Mouse (Mus musculus) myocyte (in vitro differentiated cells): ENCODE data around the gene Zhx3. TPM values are rescaled to one million over a fixed set of nuclear protein-coding genes. Genes with fewer than 3 reads are reported as not detected.

Experiments
- H3K27me3 ChIP-seq: one replicate; pipeline ENCODE4 v1.6.1; 2011; ENCODE audit not compliant: control insufficient read depth, insufficient read depth, insufficient read length
- H3K36me3 ChIP-seq: one replicate; pipeline ENCODE4 v1.6.1; 2011; ENCODE audit not compliant: control insufficient read depth, insufficient read depth
- H3K4me2 ChIP-seq: one replicate; pipeline ENCODE4 v1.6.1; 2011; ENCODE audit warnings: low read depth, control low read depth
- H3K4me3 ChIP-seq: one replicate; pipeline ENCODE4 v1.5.1; 2011; ENCODE audit warnings: mild to moderate bottlenecking, control low read depth, moderate library complexity
- H3K79me2 ChIP-seq: one replicate; pipeline ENCODE4 v1.6.1; 2011; ENCODE audit not compliant: control insufficient read depth, insufficient read depth
- H3ac ChIP-seq: one replicate; pipeline ENCODE4 v1.6.1; 2011; ENCODE audit not compliant: control insufficient read depth, insufficient read length
- CEBPB ChIP-seq: IDR thresholded peaks from 2 replicates; pipeline ENCODE4 v1.6.1; 2011; ENCODE audit warnings: mild to moderate bottlenecking, moderate library complexity; ENCODE audit not compliant: poor library complexity, insufficient read depth, severe bottlenecking
- E2F4 ChIP-seq: IDR thresholded peaks from one replicate; pipeline ENCODE4 v1.6.1; 2011; ENCODE audit warnings: mild to moderate bottlenecking, control low read depth, moderate library complexity; ENCODE audit not compliant: insufficient read depth
- MAX ChIP-seq: IDR thresholded peaks from one replicate; pipeline ENCODE4 v1.6.1; 2011; ENCODE audit warnings: low read depth, mild to moderate bottlenecking, control low read depth
- MYOD1 ChIP-seq, 3 experiments: IDR thresholded peaks; one replicate each; pipeline ENCODE4 v1.6.1; 2011; ENCODE audit warnings: control low read depth in 2 of 3, low read depth in 2 of 3, mild to moderate bottlenecking in 2 of 3, moderate library complexity in 1 of 3; ENCODE audit not compliant: insufficient read length in 2 of 3, control insufficient read depth in 1 of 3
- MYOG ChIP-seq, 3 experiments: IDR thresholded peaks; one replicate each; pipeline ENCODE4 v1.6.1; 2011; ENCODE audit warnings: control low read depth in 2 of 3, low read depth in 2 of 3, mild to moderate bottlenecking in 2 of 3; ENCODE audit not compliant: insufficient read length in 2 of 3, control insufficient read depth in 1 of 3, insufficient read depth in 1 of 3
- POLR2A ChIP-seq: IDR thresholded peaks from one replicate; pipeline ENCODE4 v1.6.1; 2011; ENCODE audit warnings: low read depth, mild to moderate bottlenecking, control low read depth, moderate library complexity; ENCODE audit not compliant: insufficient read length
- POLR2AphosphoS2 ChIP-seq: IDR thresholded peaks from one replicate; pipeline ENCODE4 v1.6.1; 2011; ENCODE audit warnings: low read depth, control low read depth; ENCODE audit not compliant: insufficient read length
- REST ChIP-seq: IDR thresholded peaks from one replicate; pipeline ENCODE4 v1.6.1; 2011; ENCODE audit warnings: mild to moderate bottlenecking, control low read depth, moderate library complexity; ENCODE audit not compliant: insufficient read depth, insufficient read length
- SRF ChIP-seq: IDR thresholded peaks from one replicate; pipeline ENCODE4 v1.6.1; 2011; ENCODE audit warnings: low read depth; ENCODE audit not compliant: control insufficient read depth, insufficient read length
- TCF12 ChIP-seq: IDR thresholded peaks from one replicate; pipeline ENCODE4 v1.6.1; 2011; ENCODE audit warnings: mild to moderate bottlenecking, control low read depth; ENCODE audit not compliant: poor library complexity, insufficient read depth, severe bottlenecking
- TCF3 ChIP-seq: IDR thresholded peaks from one replicate; pipeline ENCODE4 v1.6.1; 2011; ENCODE audit warnings: low read depth, control low read depth; ENCODE audit not compliant: insufficient read length
- USF1 ChIP-seq: IDR thresholded peaks from one replicate; pipeline ENCODE4 v1.6.1; 2011; ENCODE audit warnings: low read depth, mild to moderate bottlenecking, control low read depth, moderate library complexity
- polyA plus RNA-seq: library from polyadenylated mRNA; unstranded; fragments of >200 nt; fragmentation: generic; extraction: Trizol; gene quantifications from one replicate; pipeline ENCODE4 v1.2.1, GENCODE M21; 2012; ENCODE audit warnings: missing spikeins

Gene Zhx3
- polyA plus RNA-seq, 1 experiment: 6.1 TPM

DNA sequence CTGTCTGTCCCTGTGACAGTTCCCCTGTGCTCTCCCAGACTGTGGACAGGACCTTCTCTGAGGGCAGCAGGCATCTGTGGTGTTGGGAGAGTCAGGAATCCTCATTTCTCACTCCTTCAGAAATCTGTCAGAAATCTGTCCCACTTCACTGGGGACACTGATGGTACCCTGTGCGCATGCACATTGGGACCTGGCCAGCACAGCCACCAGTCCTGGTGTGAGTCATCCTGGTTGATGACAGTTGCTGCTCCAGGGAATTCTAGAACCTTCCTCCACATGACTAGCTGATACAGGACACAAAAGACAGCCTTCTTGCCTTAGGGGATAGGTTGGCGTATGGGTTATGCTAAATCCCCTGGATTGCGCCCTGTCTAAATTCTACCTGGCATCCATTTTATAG is 44.5 kb upstream of the Zhx3 start:
- TF ChIP-seq POLR2AphosphoS2: no peak
- TF ChIP-seq MYOG (IDR thresholded peaks at IDR 0.05; ENCODE audit: control insufficient read depth in 1 of 3, insufficient read depth in 1 of 3, insufficient read length in 2 of 3, low read depth in 2 of 3): peak in 1 of 3 experiments; percentile 33
- TF ChIP-seq SRF: no peak
- no peak for TF ChIP-seq E2F4
- Histone ChIP-seq H3K27me3 (peaks cover 13% of the 10 kb centered on the region), H3ac (no peak overlapping the region), H3K79me2 (no peaks in the 10 kb centered on the region), H3K4me2 (no peak overlapping the region), H3K36me3 (no peaks in the 10 kb centered on the region), H3K4me3 (no peak overlapping the region)

DNA sequence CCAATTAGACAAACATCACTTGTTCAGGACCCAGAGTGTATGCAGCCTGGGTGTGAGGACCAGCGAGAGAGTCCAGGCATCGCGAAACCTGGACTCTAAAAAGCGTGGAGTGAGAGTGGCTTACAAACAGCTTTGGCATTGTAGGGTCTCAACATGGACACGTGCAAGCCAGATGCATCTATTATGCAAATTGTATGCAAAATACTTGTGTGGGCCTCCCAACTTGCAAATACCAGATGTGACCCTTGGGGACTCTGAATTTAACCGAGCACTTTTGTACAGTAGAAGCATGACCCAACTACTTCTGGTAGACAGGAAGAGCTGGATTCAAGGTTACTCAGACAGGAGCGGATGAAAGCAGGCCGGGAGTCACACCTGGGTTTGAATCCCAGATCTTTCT is 43.9 kb upstream of the Zhx3 start:
- no peaks in the 10 kb centered on the region for H3K36me3 ChIP-seq

GRCm38 (mm10) chr2:160915821-160916610 is 43.2 kb upstream of the Zhx3 start:
- no peaks in the 10 kb centered on the region for H3K79me2 ChIP-seq
- H3K4me3 ChIP-seq: no peak overlapping the region
- no peaks in the 10 kb centered on the region for H3K36me3 ChIP-seq
- TF ChIP-seq POLR2AphosphoS2 (no peak), POLR2A (no peak), MYOG (IDR thresholded peaks at IDR 0.05; ENCODE audit: control insufficient read depth in 1 of 3, insufficient read depth in 1 of 3, insufficient read length in 2 of 3, low read depth in 2 of 3) (no peak), TCF12 (no peak), TCF3 (no peak), REST (no peak), MAX (no peak), CEBPB (no peak), SRF (no peak), MYOD1 (IDR thresholded peaks at IDR 0.05; ENCODE audit: control insufficient read depth in 1 of 3, insufficient read length in 2 of 3, low read depth in 2 of 3) (no peak), USF1 (no peak), E2F4 (no peak)
- peaks cover 24% of the 10 kb centered on the region for H3K27me3 ChIP-seq
- no peak overlapping the region for H3K4me2 ChIP-seq
- H3ac ChIP-seq: no peak overlapping the region

More for the DNA sequence above, 43.9 kb upstream of the Zhx3 start:
- Histone ChIP-seq H3K4me3 (no peak overlapping the region), H3K79me2 (no peaks in the 10 kb centered on the region), H3K27me3 (peaks cover 19% of the 10 kb centered on the region), H3K4me2 (no peak overlapping the region), H3ac (no peak overlapping the region)
- TF ChIP-seq TCF3 (no peak), MYOD1 (IDR thresholded peaks at IDR 0.05; ENCODE audit: control insufficient read depth in 1 of 3, insufficient read length in 2 of 3, low read depth in 2 of 3) (no peak), CEBPB (no peak)

DNA sequence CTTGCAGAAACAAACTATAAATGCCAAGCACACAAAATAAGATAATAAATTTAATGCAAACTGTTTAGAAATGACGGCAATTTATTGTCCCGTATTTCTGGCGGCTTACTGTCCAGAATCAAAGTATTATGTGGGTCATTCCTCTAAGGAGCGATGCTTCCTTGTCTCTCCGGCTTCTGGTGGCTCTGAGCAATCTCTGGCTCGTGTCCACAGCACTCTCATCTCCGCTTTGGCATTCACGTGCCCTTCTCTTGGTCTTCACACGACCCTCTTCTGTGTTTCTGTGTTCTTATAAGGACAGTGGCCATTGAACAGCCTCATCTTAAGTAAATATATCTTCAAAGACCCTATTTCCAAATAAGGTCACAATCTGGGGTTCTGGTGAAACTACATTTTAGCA is 41.9 kb upstream of the Zhx3 start:
- Histone ChIP-seq H3K79me2 (no peaks in the 10 kb centered on the region), H3K4me3 (no peak overlapping the region), H3ac (no peak overlapping the region), H3K36me3 (no peaks in the 10 kb centered on the region), H3K27me3 (peaks cover 24% of the 10 kb centered on the region), H3K4me2 (no peak overlapping the region)
- TF ChIP-seq TCF3 (no peak), E2F4 (no peak), SRF (no peak), MYOD1 (IDR thresholded peaks at IDR 0.05; ENCODE audit: control insufficient read depth in 1 of 3, insufficient read length in 2 of 3, low read depth in 2 of 3) (no peak), MYOG (IDR thresholded peaks at IDR 0.05; ENCODE audit: control insufficient read depth in 1 of 3, insufficient read depth in 1 of 3, insufficient read length in 2 of 3, low read depth in 2 of 3) (no peak), TCF12 (no peak), POLR2AphosphoS2 (no peak)

GRCm38 (mm10) chr2:160912231-160912671 is 39.5 kb upstream of the Zhx3 start, which contains the start of gene Emilin3:
TSS of gene Emilin3 (minus strand) at chr2:160912328.
- no peaks in the 10 kb centered on the region for H3K36me3 ChIP-seq
- TF ChIP-seq TCF12: no peak
- TF ChIP-seq REST: no peak
- no peak for TF ChIP-seq MYOG (IDR thresholded peaks at IDR 0.05; ENCODE audit: control insufficient read depth in 1 of 3, insufficient read depth in 1 of 3, insufficient read length in 2 of 3, low read depth in 2 of 3)
- no peak for TF ChIP-seq USF1
- TF ChIP-seq POLR2AphosphoS2: no peak
- no peak for TF ChIP-seq SRF
- TF ChIP-seq TCF3: no peak
- no peak for TF ChIP-seq CEBPB
- no peak for TF ChIP-seq MYOD1 (IDR thresholded peaks at IDR 0.05; ENCODE audit: control insufficient read depth in 1 of 3, insufficient read length in 2 of 3, low read depth in 2 of 3)
- TF ChIP-seq MAX: no peak
- H3K4me3 ChIP-seq: no peak within 1 kb of the TSS
- no peak within 1 kb of the TSS for H3K4me2 ChIP-seq
- no peak within 1 kb of the TSS for H3ac ChIP-seq
- H3K27me3 ChIP-seq: peaks cover 24% of the 10 kb centered on the region
- no peaks in the 10 kb centered on the region for H3K79me2 ChIP-seq
